Mouse (Mus musculus) kidney, adult 2 months (tissue): Measurements from ENCODE around the gene Gpc6. TPM values are rescaled to one million over a fixed set of nuclear protein-coding genes. Genes with fewer than 3 reads are reported as not detected.

Experiments used
- DNase-seq: peaks from one replicate; pipeline ENCODE4 v3.0.0; 2021
- H3K27ac ChIP-seq: fragments of 200-500 bp; 2 replicates; pipeline ENCODE4 v1.5.1; 2012; ENCODE audit warnings: low read depth, low read length, control low read depth, inconsistent platforms; ENCODE audit not compliant: insufficient read depth
- H3K27me3 ChIP-seq: fragments of 200-500 bp; replicated peaks from 2 replicates; pipeline ENCODE4 v1.6.1; 2012; ENCODE audit warnings: mild to moderate bottlenecking, moderate library complexity, low read length, inconsistent platforms; ENCODE audit not compliant: control insufficient read depth, insufficient read depth
- H3K36me3 ChIP-seq: fragments of 200-500 bp; 2 replicates; pipeline ENCODE4 v1.6.1; 2012; ENCODE audit warnings: mild to moderate bottlenecking, moderate library complexity, low read length, inconsistent platforms; ENCODE audit not compliant: control insufficient read depth, insufficient read depth
- H3K4me1 ChIP-seq: fragments of 200-500 bp; 2 replicates; pipeline ENCODE4 v1.6.1; 2011; ENCODE audit warnings: low read length; ENCODE audit not compliant: control insufficient read depth, insufficient read depth
- H3K4me3 ChIP-seq: fragments of 200-500 bp; 2 replicates; pipeline ENCODE4 v1.5.1; 2011; ENCODE audit warnings: mild to moderate bottlenecking, low read depth, low read length, control low read depth; ENCODE audit not compliant: insufficient read depth
- CTCF ChIP-seq: fragments of 200-500 bp; conservative IDR thresholded peaks from 2 replicates; pipeline ENCODE4 v1.5.1; 2011; ENCODE audit warnings: low read depth, mild to moderate bottlenecking, control low read depth, low read length, moderate library complexity, mixed read lengths; ENCODE audit not compliant: insufficient read depth, insufficient read length
- POLR2A ChIP-seq: fragments of 200-500 bp; IDR thresholded peaks from one replicate; pipeline ENCODE4 v1.6.1; 2011; ENCODE audit warnings: low read depth, low read length, control low read depth
- WGBS: fragments of 180-500 bp; shearing (Covaris S2); methylation state at CpG from one replicate; pipeline ENCODE4 v1.1.7; 2018; 5-methylcytosine and 5-hydroxymethylcytosine counted together
- polyA plus RNA-seq: library from polyadenylated mRNA; depleted of rRNA; stranded (reverse); fragments of >200 nt; gene quantifications from 2 replicates; pipeline ENCODE4 v1.2.3, GENCODE M21; 2012

Gpc6 gene
- polyA plus RNA-seq, 1 experiment, result 3.4 TPM

DNA sequence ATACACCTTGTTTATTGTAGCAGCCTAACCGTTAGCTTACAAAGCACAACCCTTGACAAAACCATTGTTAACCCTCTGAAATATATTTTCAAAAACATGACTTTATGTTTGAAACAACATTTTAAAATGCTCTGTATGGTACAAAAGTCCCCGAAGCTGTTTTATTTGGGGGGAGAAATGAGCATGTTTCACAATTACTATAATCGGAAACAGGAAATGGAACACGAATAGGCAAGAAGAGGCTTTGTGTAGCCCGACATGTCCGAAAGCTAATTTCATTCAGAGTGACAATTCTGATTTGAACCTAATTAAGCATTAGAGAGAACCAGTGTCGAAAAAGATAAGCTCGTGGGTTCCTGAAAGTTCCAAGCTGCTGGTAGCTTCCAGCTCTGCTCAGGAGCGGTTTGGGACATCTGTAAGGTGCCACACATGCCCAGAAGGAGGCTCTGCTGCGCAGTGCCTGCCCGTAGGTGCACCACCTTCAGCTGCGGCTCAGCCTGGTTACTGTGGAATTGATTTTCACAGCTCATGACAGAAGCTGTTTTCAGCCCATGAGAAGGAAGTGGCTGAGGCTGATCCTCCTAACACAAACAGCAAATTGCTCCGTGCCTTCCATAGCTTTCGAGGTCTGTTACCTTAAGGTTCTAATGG lies 12.9 kb downstream of the Gpc6 start:
- no peaks in the 10 kb centered on the region for H3K36me3 ChIP-seq
- no peak overlapping the region for H3K27ac ChIP-seq
- 67% methylated on average over 14 of the region's 14 CpGs for WGBS
- no peaks in the 10 kb centered on the region for H3K4me1 ChIP-seq
- no peak for DNase-seq
- no peak overlapping the region for H3K4me3 ChIP-seq
- H3K27me3 ChIP-seq, result no peaks in the 10 kb centered on the region
- TF ChIP-seq POLR2A, result no peak
- no peak; the same call in 1 of the 2 replicates for TF ChIP-seq CTCF

DNA sequence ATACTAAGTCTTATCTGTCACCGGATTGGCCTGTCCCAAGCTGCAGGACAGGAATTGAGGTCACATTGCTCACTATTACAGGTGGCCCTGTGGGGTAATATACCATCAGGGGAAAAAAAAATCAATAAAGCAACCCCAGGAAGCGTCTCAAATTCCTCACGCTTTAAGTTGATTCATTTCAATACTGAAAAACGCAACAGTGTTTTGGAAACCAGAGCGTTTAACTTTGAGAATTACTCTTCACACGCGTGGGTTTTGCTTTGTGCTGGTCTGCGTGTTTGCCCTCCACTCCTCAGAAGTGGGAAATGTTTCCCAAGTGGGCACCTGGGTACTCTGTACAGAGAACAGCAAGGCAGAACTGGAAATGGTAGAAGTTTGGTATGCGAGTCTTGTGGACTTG lies 13.6 kb downstream of the Gpc6 start:
- H3K4me1 ChIP-seq, result no peaks in the 10 kb centered on the region
- no peak overlapping the region for H3K27ac ChIP-seq
- 93% methylated on average over 9 of the region's 9 CpGs for WGBS
- no peaks in the 10 kb centered on the region for H3K36me3 ChIP-seq
- no peak for DNase-seq
- no peak overlapping the region for H3K4me3 ChIP-seq
- no peaks in the 10 kb centered on the region for H3K27me3 ChIP-seq
- no peak for TF ChIP-seq CTCF
- no peak for TF ChIP-seq POLR2A

DNA sequence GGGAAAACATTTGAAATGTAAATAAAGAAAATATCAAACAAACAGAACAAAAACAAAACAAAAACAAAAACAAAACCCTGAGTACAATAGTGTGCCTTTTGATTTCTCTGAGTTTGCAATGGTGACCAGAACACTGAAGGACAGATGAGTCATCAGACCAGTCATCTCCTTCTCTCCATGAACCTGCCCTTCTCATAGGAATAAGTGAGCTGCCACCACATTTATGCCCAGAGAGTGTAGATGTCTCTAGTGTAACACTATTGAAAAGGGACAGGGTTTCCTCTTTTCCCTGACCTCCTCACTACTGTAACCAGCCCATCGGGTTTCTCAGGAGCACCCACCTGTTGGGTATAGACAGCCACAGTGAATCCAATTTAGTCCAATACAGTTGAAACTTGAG lies 14.4 kb downstream of the Gpc6 start:
- WGBS, result 93% methylated on average over 1 of the region's 1 CpGs
- TF ChIP-seq CTCF, result no peak
- TF ChIP-seq POLR2A, result no peak
- Histone ChIP-seq H3K4me1 (no peaks in the 10 kb centered on the region), H3K4me3 (no peak overlapping the region), H3K27me3 (no peaks in the 10 kb centered on the region), H3K36me3 (no peaks in the 10 kb centered on the region), H3K27ac (no peak overlapping the region)
- no peak for DNase-seq

DNA sequence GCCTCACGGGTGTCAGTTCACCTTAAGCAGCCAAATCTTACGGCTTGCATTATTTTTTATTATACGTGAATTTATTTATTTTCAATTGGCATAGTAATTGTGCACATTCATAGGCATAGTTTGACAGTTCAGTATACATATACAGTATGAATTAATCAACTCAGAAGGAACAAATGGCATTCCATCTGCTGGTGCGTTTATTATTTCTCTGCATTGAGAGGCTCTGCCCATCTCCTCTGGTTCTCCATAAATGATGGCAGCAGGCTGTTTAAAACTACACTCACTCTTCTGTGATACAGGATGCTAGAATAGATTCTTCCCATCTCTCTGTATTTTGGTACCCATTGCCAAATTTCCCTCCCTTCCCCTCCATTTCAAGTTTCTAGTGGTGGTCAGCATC lies 16.7 kb downstream of the Gpc6 start:
- Histone ChIP-seq H3K27ac (no peak overlapping the region), H3K36me3 (no peaks in the 10 kb centered on the region), H3K4me3 (no peak overlapping the region), H3K4me1 (no peaks in the 10 kb centered on the region), H3K27me3 (no peaks in the 10 kb centered on the region)
- TF ChIP-seq POLR2A (no peak), CTCF (no peak)
- WGBS, result 97% methylated on average over 4 of the region's 4 CpGs
- DNase-seq, result no peak

DNA sequence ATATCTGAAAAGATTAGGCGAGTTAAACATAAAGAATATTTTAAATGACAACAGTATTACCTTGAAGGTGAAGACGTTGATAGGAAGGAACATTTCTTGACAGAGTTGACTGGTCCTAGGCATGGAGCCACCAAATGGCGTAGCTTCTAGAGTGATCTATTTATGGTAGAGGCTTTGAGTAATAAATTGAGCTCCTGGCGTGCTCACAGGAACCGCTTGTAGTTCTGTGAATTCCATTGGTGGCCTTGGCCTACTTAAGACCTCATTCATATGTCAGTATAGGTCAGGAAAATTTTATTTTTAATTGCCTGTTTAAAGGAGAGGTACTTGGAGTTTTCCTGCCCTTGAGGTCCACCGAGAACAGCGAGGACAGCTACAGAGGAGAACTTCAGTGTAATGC lies 18.6 kb downstream of the Gpc6 start:
- DNase-seq, result peak; percentile 18
- Histone ChIP-seq H3K4me3 (no peak overlapping the region), H3K36me3 (no peaks in the 10 kb centered on the region), H3K27me3 (no peaks in the 10 kb centered on the region), H3K4me1 (no peaks in the 10 kb centered on the region), H3K27ac (no peak overlapping the region)
- 78% methylated on average over 7 of the region's 7 CpGs for WGBS
- TF ChIP-seq CTCF (no peak), POLR2A (no peak)

DNA sequence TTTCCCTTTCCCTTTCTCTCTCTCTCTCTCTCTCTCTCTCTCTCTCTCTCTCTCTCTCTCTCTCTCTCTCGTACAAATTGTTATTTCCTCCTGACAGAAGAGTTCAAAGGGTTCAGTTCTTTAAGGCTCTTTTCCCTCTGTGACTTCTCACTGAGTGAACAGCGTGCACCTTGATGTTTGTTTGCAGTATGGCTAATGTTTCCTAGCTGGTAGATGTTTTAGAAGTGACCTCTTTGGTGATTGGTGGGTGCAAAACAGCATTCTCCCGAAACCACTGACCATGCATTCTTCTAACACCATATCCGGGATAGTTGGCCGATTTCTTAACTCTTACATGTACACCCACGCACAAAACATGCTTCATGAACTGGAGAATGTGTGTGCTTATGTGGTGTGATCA lies 20.9 kb downstream of the Gpc6 start:
- no peak for TF ChIP-seq CTCF
- no peak for TF ChIP-seq POLR2A
- Histone ChIP-seq H3K4me3 (no peak overlapping the region), H3K36me3 (no peaks in the 10 kb centered on the region), H3K27me3 (no peaks in the 10 kb centered on the region), H3K4me1 (no peaks in the 10 kb centered on the region), H3K27ac (no peak overlapping the region)
- 33% methylated on average over 6 of the region's 6 CpGs for WGBS
- DNase-seq, result no peak

DNA sequence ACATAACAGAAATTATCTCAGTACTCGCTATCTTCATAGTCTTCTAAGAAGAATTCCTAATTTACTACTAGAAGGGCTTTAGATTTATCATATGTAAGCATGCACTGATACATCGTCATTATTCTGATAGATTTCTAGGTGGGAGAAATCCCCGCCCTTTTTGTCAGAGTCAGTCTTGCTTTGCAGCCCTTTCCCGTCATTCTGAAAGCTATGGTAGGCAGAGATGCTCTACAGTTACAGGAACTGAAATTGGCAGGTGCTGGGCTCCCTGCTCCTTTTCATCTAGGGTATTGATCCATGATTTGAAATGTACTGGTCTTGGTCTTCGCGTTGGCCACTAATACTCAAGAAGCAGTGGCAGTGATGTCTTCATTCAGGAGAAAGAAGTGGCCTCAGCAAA lies 22.3 kb downstream of the Gpc6 start:
- DNase-seq, result no peak
- Histone ChIP-seq H3K36me3 (no peaks in the 10 kb centered on the region), H3K4me1 (no peaks in the 10 kb centered on the region), H3K27ac (no peak overlapping the region), H3K27me3 (no peaks in the 10 kb centered on the region), H3K4me3 (no peak overlapping the region)
- no peak for TF ChIP-seq POLR2A
- TF ChIP-seq CTCF, result no peak
- 94% methylated on average over 6 of the region's 6 CpGs for WGBS
